Mouse (Mus musculus): ENCODE measurements around the gene Nrcam. TPM values are rescaled to one million over a fixed set of nuclear protein-coding genes. Genes with fewer than 3 reads are reported as not detected.

The Nrcam gene
- polyA plus RNA-seq, 1 experiment from 2014 or later, result 94.4 TPM

- ATAC-seq (ENCODE audit: insufficient read depth, low FRiP score, low TSS enrichment), result no peak
- DNase-seq (ENCODE audit: low spot score), result no peak
These were observed 173.3 kb downstream of the Nrcam start for GRCm38 (mm10) chr12:44501807-44502487.

GRCm38 (mm10) chr12:44503737-44504136, 175.1 kb downstream of the Nrcam start:
- ATAC-seq (ENCODE audit: insufficient read depth, low FRiP score, low TSS enrichment) (no peak), DNase-seq (ENCODE audit: low spot score) (no peak)
- no peaks in the 10 kb centered on the region for H3K27me3 ChIP-seq (ENCODE audit: control insufficient read depth, insufficient read depth, low read length)
- no peak overlapping the region for H3K9ac ChIP-seq (ENCODE audit: low read length)
- H3K36me3 ChIP-seq (ENCODE audit: control insufficient read depth, insufficient read depth, low read length), result no peaks in the 10 kb centered on the region
- no peaks in the 10 kb centered on the region for H3K9me3 ChIP-seq (ENCODE audit: control insufficient read depth, low read length)
- no peak overlapping the region for H3K4me2 ChIP-seq (ENCODE audit: low read depth)
- 90% methylated on average over 4 of the region's 4 CpGs for WGBS
- H3K4me3 ChIP-seq (ENCODE audit: low read depth, low read length), result no peak overlapping the region
- H3K27ac ChIP-seq (ENCODE audit: low read depth, low read length), result no peak overlapping the region
- no peaks in the 10 kb centered on the region for H3K4me1 ChIP-seq (ENCODE audit: control insufficient read depth, insufficient read depth, low read length)

More at GRCm38 (mm10) chr12:44501807-44502487, 173.3 kb downstream of the Nrcam start:
- WGBS, result 76% methylated on average over 5 of the region's 5 CpGs
- H3K4me3 ChIP-seq (ENCODE audit: low read depth, low read length), result no peak overlapping the region
- no peaks in the 10 kb centered on the region for H3K36me3 ChIP-seq (ENCODE audit: control insufficient read depth, insufficient read depth, low read length)
- no peaks in the 10 kb centered on the region for H3K9me3 ChIP-seq (ENCODE audit: control insufficient read depth, low read length)
- no peaks in the 10 kb centered on the region for H3K27me3 ChIP-seq (ENCODE audit: control insufficient read depth, insufficient read depth, low read length)
- H3K4me2 ChIP-seq (ENCODE audit: low read depth), result no peak overlapping the region
- no peak overlapping the region for H3K9ac ChIP-seq (ENCODE audit: low read length)
- H3K4me1 ChIP-seq (ENCODE audit: control insufficient read depth, insufficient read depth, low read length), result no peaks in the 10 kb centered on the region
- no peak overlapping the region for H3K27ac ChIP-seq (ENCODE audit: low read depth, low read length)

GRCm38 (mm10) chr12:44508635-44509034, 179.9 kb downstream of the Nrcam start:
- no peaks in the 10 kb centered on the region for H3K36me3 ChIP-seq (ENCODE audit: control insufficient read depth, insufficient read depth, low read length)
- no peaks in the 10 kb centered on the region for H3K9me3 ChIP-seq (ENCODE audit: control insufficient read depth, low read length)
- DNase-seq (ENCODE audit: low spot score) (no peak), ATAC-seq (ENCODE audit: insufficient read depth, low FRiP score, low TSS enrichment) (no peak)
- no peaks in the 10 kb centered on the region for H3K4me1 ChIP-seq (ENCODE audit: control insufficient read depth, insufficient read depth, low read length)
- H3K27ac ChIP-seq (ENCODE audit: low read depth, low read length), result no peak overlapping the region
- no peak overlapping the region for H3K4me3 ChIP-seq (ENCODE audit: low read depth, low read length)
- whole genome bisulfite sequencing, result 83% methylated on average over 3 of the region's 3 CpGs
- no peaks in the 10 kb centered on the region for H3K27me3 ChIP-seq (ENCODE audit: control insufficient read depth, insufficient read depth, low read length)
- no peak overlapping the region for H3K4me2 ChIP-seq (ENCODE audit: low read depth)
- H3K9ac ChIP-seq (ENCODE audit: low read length), result no peak overlapping the region

GRCm38 (mm10) chr12:44509406-44510104, 180.9 kb downstream of the Nrcam start:
- Histone ChIP-seq H3K4me3 (ENCODE audit: low read depth, low read length) (no peak overlapping the region), H3K27me3 (ENCODE audit: control insufficient read depth, insufficient read depth, low read length) (no peaks in the 10 kb centered on the region), H3K4me2 (ENCODE audit: low read depth) (no peak overlapping the region), H3K36me3 (ENCODE audit: control insufficient read depth, insufficient read depth, low read length) (no peaks in the 10 kb centered on the region), H3K9me3 (ENCODE audit: control insufficient read depth, low read length) (no peaks in the 10 kb centered on the region), H3K27ac (ENCODE audit: low read depth, low read length) (no peak overlapping the region), H3K9ac (ENCODE audit: low read length) (no peak overlapping the region), H3K4me1 (ENCODE audit: control insufficient read depth, insufficient read depth, low read length) (no peaks in the 10 kb centered on the region)
- no peak for DNase-seq (ENCODE audit: low spot score)
- WGBS, result 74% methylated on average over 4 of the region's 4 CpGs
- no peak for ATAC-seq (ENCODE audit: insufficient read depth, low FRiP score, low TSS enrichment)

- 82% methylated on average over 4 of the region's 4 CpGs for WGBS
- Histone ChIP-seq H3K4me3 (ENCODE audit: low read depth, low read length) (no peak overlapping the region), H3K27ac (ENCODE audit: low read depth, low read length) (no peak overlapping the region), H3K27me3 (ENCODE audit: control insufficient read depth, insufficient read depth, low read length) (no peaks in the 10 kb centered on the region), H3K9ac (ENCODE audit: low read length) (no peak overlapping the region), H3K36me3 (ENCODE audit: control insufficient read depth, insufficient read depth, low read length) (no peaks in the 10 kb centered on the region), H3K4me1 (ENCODE audit: control insufficient read depth, insufficient read depth, low read length) (no peaks in the 10 kb centered on the region; the same call in 1 of the 2 replicates), H3K9me3 (ENCODE audit: control insufficient read depth, low read length) (no peaks in the 10 kb centered on the region), H3K4me2 (ENCODE audit: low read depth) (no peak overlapping the region)
- ATAC-seq (ENCODE audit: insufficient read depth, low FRiP score, low TSS enrichment) (no peak), DNase-seq (ENCODE audit: low spot score) (no peak)
These were observed 186.4 kb downstream of the Nrcam start for GRCm38 (mm10) chr12:44515066-44515465.

- ATAC-seq (ENCODE audit: insufficient read depth, low FRiP score, low TSS enrichment), result peak; percentile 51; the same call in 1 of the 2 replicates
- H3K27ac ChIP-seq (ENCODE audit: low read depth, low read length), result no peak overlapping the region
These were observed 190.9 kb downstream of the Nrcam start for GRCm38 (mm10) chr12:44519440-44520141.

GRCm38 (mm10) chr12:44521496-44521895, 192.8 kb downstream of the Nrcam start:
- Histone ChIP-seq H3K9ac (ENCODE audit: low read length) (no peak overlapping the region), H3K4me1 (ENCODE audit: control insufficient read depth, insufficient read depth, low read length) (no peaks in the 10 kb centered on the region; the same call in 1 of the 2 replicates), H3K4me3 (ENCODE audit: low read depth, low read length) (no peak overlapping the region), H3K27me3 (ENCODE audit: control insufficient read depth, insufficient read depth, low read length) (no peaks in the 10 kb centered on the region), H3K27ac (ENCODE audit: low read depth, low read length) (no peak overlapping the region), H3K36me3 (ENCODE audit: control insufficient read depth, insufficient read depth, low read length) (no peaks in the 10 kb centered on the region), H3K9me3 (ENCODE audit: control insufficient read depth, low read length) (no peaks in the 10 kb centered on the region), H3K4me2 (ENCODE audit: low read depth) (no peak overlapping the region)
- no peak for DNase-seq (ENCODE audit: low spot score)
- ATAC-seq (ENCODE audit: insufficient read depth, low FRiP score, low TSS enrichment), result no peak
- 81% methylated on average over 3 of the region's 3 CpGs for WGBS

More at GRCm38 (mm10) chr12:44519440-44520141, 190.9 kb downstream of the Nrcam start:
- no peak overlapping the region for H3K9ac ChIP-seq (ENCODE audit: low read length)
- H3K4me3 ChIP-seq (ENCODE audit: low read depth, low read length), result no peak overlapping the region
- H3K36me3 ChIP-seq (ENCODE audit: control insufficient read depth, insufficient read depth, low read length), result no peaks in the 10 kb centered on the region
- DNase-seq (ENCODE audit: low spot score), result peak; percentile 24
- no peaks in the 10 kb centered on the region for H3K27me3 ChIP-seq (ENCODE audit: control insufficient read depth, insufficient read depth, low read length)
- no peaks in the 10 kb centered on the region for H3K9me3 ChIP-seq (ENCODE audit: control insufficient read depth, low read length)
- H3K4me2 ChIP-seq (ENCODE audit: low read depth), result no peak overlapping the region
- 44% methylated on average over 7 of the region's 7 CpGs for WGBS
- H3K4me1 ChIP-seq (ENCODE audit: control insufficient read depth, insufficient read depth, low read length), result no peaks in the 10 kb centered on the region; the same call in 1 of the 2 replicates

- H3K9me3 ChIP-seq (ENCODE audit: control insufficient read depth, low read length), result no peaks in the 10 kb centered on the region
- DNase-seq (ENCODE audit: low spot score), result no peak
- no peaks in the 10 kb centered on the region for H3K4me1 ChIP-seq (ENCODE audit: control insufficient read depth, insufficient read depth, low read length)
- no peak overlapping the region for H3K9ac ChIP-seq (ENCODE audit: low read length)
- no peak overlapping the region for H3K4me3 ChIP-seq (ENCODE audit: low read depth, low read length)
- H3K27me3 ChIP-seq (ENCODE audit: control insufficient read depth, insufficient read depth, low read length), result no peaks in the 10 kb centered on the region
- H3K4me2 ChIP-seq (ENCODE audit: low read depth), result no peak overlapping the region
- no peak overlapping the region for H3K27ac ChIP-seq (ENCODE audit: low read depth, low read length)
- 80% methylated on average over 8 of the region's 8 CpGs for WGBS
- ATAC-seq (ENCODE audit: insufficient read depth, low FRiP score, low TSS enrichment), result no peak
- no peaks in the 10 kb centered on the region for H3K36me3 ChIP-seq (ENCODE audit: control insufficient read depth, insufficient read depth, low read length)
These were observed 196.2 kb downstream of the Nrcam start for GRCm38 (mm10) chr12:44524621-44525565.

Data from neural tube, embryonic 11.5 days (tissue).